Mouse (Mus musculus) ES-Bruce4 (cell line): ENCODE measurements at regions not wholly inside any gene's neighbourhood (a gene's known extent, or its start where the extent isn't known, plus 50 kb on each side); places are given as distances from the start of the nearest gene placed in this dataset.
A peak's percentile ranks its signal among the peaks of the same experiment; 100 is the strongest.

ENCODE experiments used
- H3K27ac ChIP-seq: 2 replicates; pipeline ENCODE4 v1.5.1; 2012; ENCODE audit warnings: low read length, inconsistent platforms; ENCODE audit not compliant: insufficient read depth
- H3K27me3 ChIP-seq: 2 replicates; pipeline ENCODE4 v1.6.1; 2012; ENCODE audit warnings: mild to moderate bottlenecking, low read length, inconsistent platforms; ENCODE audit not compliant: control insufficient read depth, poor library complexity, insufficient read depth, severe bottlenecking
- H3K36me3 ChIP-seq: 2 replicates; pipeline ENCODE4 v1.6.1; 2012; ENCODE audit warnings: inconsistent platforms, mild to moderate bottlenecking, low read length, moderate library complexity; ENCODE audit not compliant: control insufficient read depth, poor library complexity, insufficient read depth, severe bottlenecking
- H3K4me1 ChIP-seq: one replicate; pipeline ENCODE4 v1.8.1; 2011; ENCODE audit warnings: low read length; ENCODE audit not compliant: control insufficient read depth, insufficient read depth
- H3K4me3 ChIP-seq: 2 replicates; pipeline ENCODE4 v1.5.1; 2011; ENCODE audit warnings: low read depth, mild to moderate bottlenecking, low read length
- H3K9ac ChIP-seq: 2 replicates; pipeline ENCODE4 v1.6.1; 2012; ENCODE audit warnings: low read depth, mild to moderate bottlenecking, inconsistent platforms; ENCODE audit not compliant: poor library complexity, severe bottlenecking
- H3K9me3 ChIP-seq: replicated peaks from 2 replicates; pipeline ENCODE4 v1.6.1; 2012; ENCODE audit warnings: mild to moderate bottlenecking, low read length, inconsistent platforms; ENCODE audit not compliant: control insufficient read depth, poor library complexity, insufficient read depth, severe bottlenecking
- CTCF ChIP-seq: IDR thresholded peaks from one replicate; pipeline ENCODE4 v1.8.1; 2011; ENCODE audit warnings: low read depth, low read length
- EP300 ChIP-seq: IDR thresholded peaks from 2 replicates; pipeline ENCODE4 v1.6.1; 2011; ENCODE audit warnings: low read depth, low read length; ENCODE audit not compliant: insufficient read depth
- POLR2A ChIP-seq: IDR thresholded peaks from one replicate; pipeline ENCODE4 v1.8.1; 2011; ENCODE audit warnings: low read length; ENCODE audit not compliant: insufficient read depth

DNA sequence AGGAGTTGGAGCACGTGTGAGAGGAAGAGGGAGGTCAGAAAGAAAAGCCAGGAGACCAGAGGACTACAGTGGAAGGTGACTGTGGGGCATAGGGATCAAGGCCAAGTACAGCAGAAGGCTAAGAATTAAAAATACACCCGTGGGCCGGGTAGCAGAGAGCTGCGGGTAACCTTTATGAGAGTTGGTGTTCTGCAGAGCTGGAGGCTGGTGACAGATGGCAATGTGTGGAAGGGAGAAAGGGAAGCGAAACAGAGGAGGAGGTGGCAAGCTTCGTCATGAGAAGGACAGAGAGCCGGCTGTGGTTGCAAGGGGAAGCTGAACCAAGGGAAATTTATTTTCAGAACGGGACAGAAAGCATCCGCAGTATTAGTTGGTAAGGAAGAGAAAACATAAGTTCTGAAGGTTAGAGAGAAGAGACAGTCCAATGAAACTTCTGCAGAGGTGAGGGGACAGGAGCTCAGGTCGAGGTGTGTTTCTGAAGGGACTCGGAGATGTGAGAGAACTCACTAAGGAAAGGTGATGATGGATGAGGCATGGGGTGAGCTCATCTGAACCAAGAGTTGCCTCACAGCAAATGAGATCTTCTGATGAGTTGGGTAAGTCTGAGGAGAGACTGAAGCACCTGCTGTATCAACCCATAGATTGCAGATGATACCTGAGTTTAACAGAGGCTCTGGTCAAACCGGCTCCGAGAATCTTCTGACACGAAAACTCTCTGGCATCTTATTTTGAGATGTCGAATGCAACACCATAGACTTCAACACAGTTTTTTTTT is 200.6 kb downstream of the Gm10260 start:
- H3K27ac ChIP-seq, result no peak overlapping the region
- no peaks in the 10 kb centered on the region for H3K9me3 ChIP-seq
- TF ChIP-seq EP300, result no peak
- no peak for TF ChIP-seq POLR2A
- TF ChIP-seq CTCF, result no peak
- no peak overlapping the region for H3K9ac ChIP-seq
- H3K4me3 ChIP-seq, result no peak overlapping the region
- no peaks in the 10 kb centered on the region for H3K4me1 ChIP-seq
- no peaks in the 10 kb centered on the region for H3K36me3 ChIP-seq
- H3K27me3 ChIP-seq, result no peaks in the 10 kb centered on the region

DNA sequence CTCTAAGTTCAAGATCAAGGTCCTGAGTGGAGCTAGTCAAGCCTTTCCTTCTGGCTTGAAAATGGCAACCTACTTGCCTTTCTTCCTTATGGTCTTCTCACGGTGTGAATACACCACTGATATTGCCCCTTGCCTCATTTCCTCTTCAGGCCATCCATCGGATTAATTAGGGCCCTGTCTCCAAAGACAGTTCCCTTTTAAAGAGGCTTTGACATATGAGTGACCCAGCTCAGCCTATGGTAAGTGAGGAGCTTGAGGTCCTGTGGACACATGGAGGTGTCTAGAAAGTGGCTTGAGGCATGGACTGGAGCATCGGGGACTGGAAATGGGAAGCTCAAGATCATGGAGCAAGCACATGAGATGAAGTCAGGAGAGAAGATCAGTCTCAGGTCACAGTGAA is 201.5 kb downstream of the Gm10260 start:
- no peaks in the 10 kb centered on the region for H3K27me3 ChIP-seq

DNA sequence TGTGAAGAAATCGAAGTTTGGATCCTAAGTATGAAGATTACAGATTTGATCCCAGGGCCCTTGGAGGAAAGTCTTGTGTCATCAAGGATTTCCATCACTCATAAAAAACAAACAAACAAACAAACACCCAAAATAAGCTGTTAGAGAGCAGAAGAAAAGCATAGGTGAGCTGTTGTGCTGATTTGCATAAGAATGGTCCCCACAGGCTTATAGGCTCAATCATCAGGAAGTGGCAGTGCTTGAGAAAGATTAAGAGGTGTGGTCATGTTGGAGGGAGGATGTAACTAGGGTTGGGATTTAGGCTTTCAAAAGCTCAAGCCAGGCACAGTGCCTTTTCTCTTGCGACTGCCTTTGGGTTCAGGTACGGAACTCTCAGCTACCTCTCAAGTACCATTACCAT is 205.1 kb downstream of the Gm10260 start:
- no peak for TF ChIP-seq CTCF
- no peak for TF ChIP-seq EP300
- TF ChIP-seq POLR2A, result no peak

More for the DNA sequence above, 201.5 kb downstream of the Gm10260 start:
- Histone ChIP-seq H3K36me3 (no peaks in the 10 kb centered on the region), H3K9ac (no peak overlapping the region), H3K9me3 (no peaks in the 10 kb centered on the region), H3K4me3 (no peak overlapping the region), H3K4me1 (no peaks in the 10 kb centered on the region), H3K27ac (no peak overlapping the region)
- no peak for TF ChIP-seq CTCF
- no peak for TF ChIP-seq POLR2A
- TF ChIP-seq EP300, result no peak

DNA sequence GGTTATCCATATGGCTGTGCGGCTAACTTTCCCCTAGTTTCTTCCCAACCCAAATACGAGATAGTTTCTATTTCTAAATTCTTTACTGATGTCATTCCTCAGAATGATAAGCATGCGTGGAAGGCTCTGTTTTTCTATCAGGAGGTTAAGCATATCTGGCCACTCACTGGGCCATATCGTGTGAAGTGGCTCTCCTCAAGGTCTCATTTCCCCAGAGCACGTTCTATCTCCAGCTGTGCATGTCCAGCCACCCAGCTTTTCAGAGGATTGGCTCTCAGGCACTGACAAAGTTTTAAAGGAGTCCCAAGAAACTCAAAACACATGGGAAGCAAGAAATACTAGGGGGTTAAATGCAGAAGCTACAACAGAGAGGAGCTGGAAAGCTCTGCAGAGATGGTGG is 205.8 kb downstream of the Gm10260 start:
- no peaks in the 10 kb centered on the region for H3K27me3 ChIP-seq
- H3K9ac ChIP-seq, result no peak overlapping the region
- no peaks in the 10 kb centered on the region for H3K36me3 ChIP-seq
- H3K9me3 ChIP-seq, result 0 out of 2 replicates have a peak, but pooled peaks cover 2% of the 10 kb centered on the region
- peaks cover 6% of the 10 kb centered on the region for H3K4me1 ChIP-seq
- H3K4me3 ChIP-seq, result no peak overlapping the region
- TF ChIP-seq POLR2A (no peak), EP300 (no peak), CTCF (no peak)
- no peak overlapping the region for H3K27ac ChIP-seq

More for the DNA sequence above, 205.1 kb downstream of the Gm10260 start:
- H3K9ac ChIP-seq, result no peak overlapping the region
- H3K27ac ChIP-seq, result no peak overlapping the region
- no peaks in the 10 kb centered on the region for H3K27me3 ChIP-seq
- H3K4me3 ChIP-seq, result no peak overlapping the region
- 0 out of 2 replicates have a peak, but pooled peaks cover 2% of the 10 kb centered on the region for H3K9me3 ChIP-seq
- H3K4me1 ChIP-seq, result peaks cover 6% of the 10 kb centered on the region
- no peaks in the 10 kb centered on the region for H3K36me3 ChIP-seq

- Histone ChIP-seq H3K9ac (no peak overlapping the region), H3K27me3 (no peaks in the 10 kb centered on the region), H3K36me3 (no peaks in the 10 kb centered on the region), H3K9me3 (0 out of 2 replicates have a peak, but pooled peaks cover 2% of the 10 kb centered on the region), H3K4me1 (peaks cover 7% of the 10 kb centered on the region), H3K27ac (peak overlapping the region; percentile 91), H3K4me3 (no peak overlapping the region)
- TF ChIP-seq EP300, result peak; percentile 56; the same call in 1 of the 2 replicates
- no peak for TF ChIP-seq POLR2A
Observed at GRCm38 (mm10) chr13:97552236-97552635, 208.2 kb downstream of the Gm10260 start.

DNA sequence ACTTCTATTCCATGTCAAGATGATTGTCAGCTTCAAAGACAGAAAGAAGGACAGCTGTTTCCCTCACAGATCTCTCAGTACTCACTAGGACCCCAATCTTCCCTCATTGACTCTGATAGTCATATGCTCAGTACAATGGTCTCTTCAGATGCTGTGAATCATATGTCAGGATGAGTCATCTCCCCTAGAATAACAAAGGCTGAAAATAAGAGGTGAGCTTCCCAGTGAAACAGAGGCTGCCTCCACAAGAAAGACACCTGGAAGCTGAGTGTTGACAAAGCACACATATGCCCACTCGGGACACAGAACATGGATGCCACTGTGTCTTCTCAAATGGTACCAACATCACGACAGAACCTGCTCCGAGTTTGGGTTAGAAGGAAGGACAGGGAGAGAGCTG is 209.6 kb downstream of the Gm10260 start:
- 0 out of 2 replicates have a peak, but pooled peaks cover 2% of the 10 kb centered on the region for H3K9me3 ChIP-seq
- H3K27me3 ChIP-seq, result no peaks in the 10 kb centered on the region
- no peak overlapping the region for H3K27ac ChIP-seq
- H3K36me3 ChIP-seq, result no peaks in the 10 kb centered on the region
- H3K4me3 ChIP-seq, result no peak overlapping the region
- peaks cover 9% of the 10 kb centered on the region for H3K4me1 ChIP-seq
- no peak overlapping the region for H3K9ac ChIP-seq
- TF ChIP-seq EP300 (no peak), POLR2A (no peak), CTCF (no peak)
